In the genomic region with DNA sequence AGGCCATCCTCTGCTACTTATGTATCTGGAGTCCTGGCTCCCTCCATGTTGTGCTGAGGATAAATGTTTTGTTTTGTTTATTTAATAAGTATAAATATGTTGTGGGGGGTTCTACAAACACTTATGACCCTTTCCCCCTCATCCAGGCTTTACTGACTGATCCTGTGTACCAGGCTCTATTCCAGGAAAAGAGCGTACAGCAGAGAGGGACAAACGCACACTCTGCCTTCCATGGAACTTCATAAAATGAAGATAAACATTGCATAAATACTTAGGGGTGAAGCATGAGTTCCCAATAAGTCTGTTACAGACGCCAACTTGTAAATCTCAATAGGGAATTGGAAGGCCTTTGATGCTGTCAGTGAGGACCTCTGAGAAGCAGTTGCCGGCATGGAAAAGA, we compare ENCODE assay signal across 25 mouse cellular contexts.
"Had no signal": no experiment of that assay in that cellular context is flagged by ENCODE, and none has a peak within 500 bp of the region (broad histone marks: within the 10 kb centered on the region; RNA-seq: fewer than 3 reads in every experiment).

No protein-coding gene starts in this region.

- DNase-seq: forebrain, postnatal 0 days; gastrocnemius, postnatal 14 days; gastrocnemius, postnatal 36 days; heart, adult 18-20 months; heart, postnatal 14 days; heart, postnatal 36 days; kidney, adult 11 months; kidney, adult 2 months; kidney, adult 9 months; kidney, postnatal 14 days; kidney, postnatal 36 days; layer of hippocampus, adult 9-11 months; layer of hippocampus, postnatal 36 days; left cerebral cortex, postnatal 4 days had no signal

- H3K9me3 ChIP-seq: heart, embryonic 13.5 days; heart, embryonic 15.5 days; hindbrain, embryonic 13.5 days; hindbrain, embryonic 15.5 days; kidney, embryonic 15.5 days; limb, embryonic 13.5 days; limb, embryonic 15.5 days had no signal

- H3K9ac ChIP-seq: forebrain, postnatal 0 days; heart, embryonic 13.5 days; heart, embryonic 15.5 days; hindbrain, embryonic 13.5 days; hindbrain, embryonic 15.5 days; kidney, embryonic 15.5 days; limb, embryonic 13.5 days; limb, embryonic 15.5 days had no signal

- H3K4me3 ChIP-seq: heart, embryonic 13.5 days; heart, embryonic 15.5 days; hindbrain, embryonic 13.5 days; hindbrain, embryonic 15.5 days; kidney, embryonic 15.5 days; limb, embryonic 13.5 days; limb, embryonic 15.5 days had no signal

- ATAC-seq: forebrain, postnatal 0 days; hindbrain, postnatal 0 days; intestine, embryonic 16.5 days had no signal

- H3K4me2 ChIP-seq: heart, embryonic 11.5 days; heart, embryonic 13.5 days; heart, embryonic 15.5 days; hindbrain, embryonic 13.5 days; hindbrain, embryonic 15.5 days; kidney, embryonic 15.5 days; limb, embryonic 13.5 days; limb, embryonic 15.5 days had no signal

- H3K4me1 ChIP-seq: heart, embryonic 13.5 days; heart, embryonic 15.5 days; hindbrain, embryonic 15.5 days; kidney, embryonic 15.5 days; limb, embryonic 13.5 days; limb, embryonic 15.5 days had no signal

- H3K27me3 ChIP-seq: heart, embryonic 13.5 days; heart, embryonic 15.5 days; hindbrain, embryonic 13.5 days; hindbrain, embryonic 15.5 days; kidney, embryonic 15.5 days; limb, embryonic 13.5 days; limb, embryonic 15.5 days had no signal

- H3K27ac ChIP-seq: heart, embryonic 13.5 days; heart, embryonic 15.5 days; hindbrain, embryonic 13.5 days; hindbrain, embryonic 15.5 days; hindbrain, postnatal 0 days; kidney, embryonic 15.5 days; kidney, postnatal 0 days; limb, embryonic 13.5 days; limb, embryonic 15.5 days had no signal

- H3K36me3 ChIP-seq: heart, embryonic 13.5 days; heart, embryonic 15.5 days; hindbrain, embryonic 13.5 days; hindbrain, embryonic 15.5 days; kidney, embryonic 15.5 days; limb, embryonic 13.5 days; limb, embryonic 15.5 days had no signal
